Mouse (Mus musculus) MEL (cell line): Measurements from ENCODE around the gene Arpc3. TPM values are rescaled to one million over a fixed set of nuclear protein-coding genes. Genes with fewer than 3 reads are reported as not detected.

Experiments
- DNase-seq: peaks from one replicate; pipeline ENCODE4 v3.0.0; 2011; ENCODE audit warnings: low read depth, low spot score
- H3K27ac ChIP-seq: 2 replicates; pipeline ENCODE4 v1.5.1; 2012; ENCODE audit warnings: low read depth, mild to moderate bottlenecking, control low read depth, low read length, moderate library complexity; ENCODE audit not compliant: control insufficient read depth
- H3K27me3 ChIP-seq, 2 experiments: fragments of 150-350 bp in 1 of 2; sonication (generic) in 1 of 2; 2 replicates each; pipeline ENCODE4 v1.6.1; 2012; ENCODE audit warnings: low read length in 2 of 2, mild to moderate bottlenecking in 2 of 2, improper control_type of control experiment in 1 of 2, moderate library complexity in 1 of 2; ENCODE audit not compliant: insufficient read depth in 2 of 2, control insufficient read depth in 1 of 2
- H3K36me3 ChIP-seq, 2 experiments: 2 replicates each; pipeline ENCODE4 v1.6.1; 2012 to 2014; ENCODE audit warnings: low read length in 2 of 2, improper control_type of control experiment in 1 of 2, inconsistent platforms in 1 of 2, mild to moderate bottlenecking in 1 of 2; ENCODE audit not compliant: insufficient read depth in 2 of 2, control insufficient read depth in 1 of 2
- H3K4me1 ChIP-seq, 2 experiments: fragments of 150-350 bp in 1 of 2; sonication (generic) in 1 of 2; 2 replicates each; pipeline ENCODE4 v1.6.1; 2012; ENCODE audit warnings: low read length in 2 of 2, improper control_type of control experiment in 1 of 2, mild to moderate bottlenecking in 1 of 2; ENCODE audit not compliant: insufficient read depth in 2 of 2, control insufficient read depth in 1 of 2
- H3K4me3 ChIP-seq, 2 experiments: fragments of 150-350 bp in 1 of 2; sonication (generic) in 1 of 2; 2 replicates each; pipeline ENCODE4 v1.5.1; 2012; ENCODE audit warnings: low read depth in 2 of 2, low read length in 2 of 2, mild to moderate bottlenecking in 2 of 2, moderate library complexity in 2 of 2, control low read depth in 1 of 2, improper control_type of control experiment in 1 of 2; ENCODE audit not compliant: control insufficient read depth in 1 of 2, insufficient read depth in 1 of 2
- H3K79me2 ChIP-seq: 2 replicates; pipeline ENCODE4 v1.6.1; 2012; ENCODE audit warnings: mild to moderate bottlenecking, low read length, moderate library complexity; ENCODE audit not compliant: control insufficient read depth, poor library complexity, insufficient read depth
- H3K9ac ChIP-seq: 2 replicates; pipeline ENCODE4 v1.6.1; 2012; ENCODE audit warnings: low read depth, mild to moderate bottlenecking, control low read depth, low read length, moderate library complexity; ENCODE audit not compliant: control insufficient read depth, poor library complexity, severe bottlenecking
- H3K9me3 ChIP-seq: fragments of 150-350 bp; sonication (generic); replicated peaks from 2 replicates; pipeline ENCODE4 v1.6.1; 2012; ENCODE audit warnings: mild to moderate bottlenecking, low read length, improper control_type of control experiment, moderate library complexity; ENCODE audit not compliant: insufficient read depth
- CTCF ChIP-seq, 3 experiments: IDR thresholded peaks in 2 of 3; conservative IDR thresholded peaks in 1 of 3; 2 replicates each; pipeline ENCODE4 v1.5.1; 2011 to 2012; ENCODE audit warnings: low read length in 3 of 3, low read depth in 2 of 3, mild to moderate bottlenecking in 2 of 3, improper control_type of control experiment in 1 of 3, inconsistent platforms in 1 of 3, mixed read lengths in 1 of 3, moderate library complexity in 1 of 3; ENCODE audit not compliant: control insufficient read depth in 1 of 3, insufficient read depth in 1 of 3, poor library complexity in 1 of 3, severe bottlenecking in 1 of 3
- ETS1 ChIP-seq: IDR thresholded peaks from 2 replicates; pipeline ENCODE4 v1.6.1; 2012; ENCODE audit warnings: low read depth, mild to moderate bottlenecking, inconsistent platforms, low read length, improper control_type of control experiment, moderate library complexity
- GATA1 ChIP-seq: IDR thresholded peaks from 2 replicates; pipeline ENCODE4 v1.6.1; 2011; ENCODE audit warnings: low read depth, low read length, improper control_type of control experiment
- MAFK ChIP-seq: IDR thresholded peaks from 2 replicates; pipeline ENCODE4 v1.6.1; 2011; ENCODE audit warnings: low read depth, mild to moderate bottlenecking, low read length, improper control_type of control experiment, borderline replicate concordance
- MAZ ChIP-seq: IDR thresholded peaks from 2 replicates; pipeline ENCODE4 v1.6.1; 2012; ENCODE audit warnings: low read depth, mild to moderate bottlenecking, inconsistent platforms, low read length, improper control_type of control experiment
- MYB ChIP-seq: IDR thresholded peaks from 2 replicates; pipeline ENCODE4 v1.6.1; 2011; ENCODE audit warnings: mild to moderate bottlenecking, low read depth, low read length, improper control_type of control experiment
- NRF1 ChIP-seq: IDR thresholded peaks from 2 replicates; pipeline ENCODE4 v1.6.1; 2014; ENCODE audit warnings: low read depth, mild to moderate bottlenecking, inconsistent platforms, low read length, improper control_type of control experiment, moderate library complexity; ENCODE audit not compliant: poor library complexity, insufficient read depth, severe bottlenecking
- POLR2AphosphoS2 ChIP-seq: IDR thresholded peaks from 2 replicates; pipeline ENCODE4 v1.6.1; 2011; ENCODE audit warnings: low read length, improper control_type of control experiment
- RAD21 ChIP-seq: IDR thresholded peaks from 2 replicates; pipeline ENCODE4 v1.6.1; 2011; ENCODE audit warnings: mild to moderate bottlenecking, low read depth, low read length, improper control_type of control experiment
- RCOR1 ChIP-seq: IDR thresholded peaks from 2 replicates; pipeline ENCODE4 v1.6.1; 2012; ENCODE audit warnings: low read depth, mild to moderate bottlenecking, inconsistent platforms, low read length, improper control_type of control experiment
- SMC3 ChIP-seq: IDR thresholded peaks from 2 replicates; pipeline ENCODE4 v1.6.1; 2011; ENCODE audit warnings: low read depth, low read length, improper control_type of control experiment
- TAL1 ChIP-seq: IDR thresholded peaks from 2 replicates; pipeline ENCODE4 v1.6.1; 2012; ENCODE audit warnings: mild to moderate bottlenecking, inconsistent platforms, low read length, moderate library complexity, mixed read lengths
- TCF12 ChIP-seq: IDR thresholded peaks from 2 replicates; pipeline ENCODE4 v1.6.1; 2014; ENCODE audit warnings: low read depth, mild to moderate bottlenecking, inconsistent platforms, low read length, improper control_type of control experiment, moderate library complexity
- UBTF ChIP-seq: IDR thresholded peaks from 2 replicates; pipeline ENCODE4 v1.6.1; 2012; ENCODE audit warnings: low read depth, mild to moderate bottlenecking, inconsistent platforms, low read length, improper control_type of control experiment, moderate library complexity, borderline replicate concordance; ENCODE audit not compliant: insufficient read depth
- ZC3H11A ChIP-seq: IDR thresholded peaks from 2 replicates; pipeline ENCODE4 v1.6.1; 2012; ENCODE audit warnings: low read depth, mild to moderate bottlenecking, inconsistent platforms, low read length, improper control_type of control experiment
- ZKSCAN1 ChIP-seq: IDR thresholded peaks from 2 replicates; pipeline ENCODE4 v1.6.1; 2012; ENCODE audit warnings: low read depth, mild to moderate bottlenecking, inconsistent platforms, low read length, improper control_type of control experiment, moderate library complexity
- ZMIZ1 ChIP-seq: IDR thresholded peaks from 2 replicates; pipeline ENCODE4 v1.6.1; 2012; ENCODE audit warnings: low read depth, mild to moderate bottlenecking, inconsistent platforms, low read length, improper control_type of control experiment, moderate library complexity
- polyA plus RNA-seq, 2 experiments: library from polyadenylated mRNA; stranded (reverse) in 1 of 2; unstranded in 1 of 2; fragments of >175 nt in 1 of 2; fragments of >200 nt in 1 of 2; gene quantifications; 2 replicates each; pipeline versions ENCODE4 v1.2.1 to v1.2.4; 2012; ENCODE audit warnings: low replicate concordance in 2 of 2, low read depth in 1 of 2; ENCODE audit not compliant: insufficient read length in 2 of 2, insufficient read depth in 1 of 2, missing spikeins in 1 of 2
- total RNA-seq: library from RNA; depleted of rRNA; stranded (reverse); fragments of 300-350 nt; gene quantifications from 2 replicates; pipeline ENCODE4 v1.2.3, GENCODE M21; 2012

Gene Arpc3
- total and polyA plus RNA-seq, 3 experiments, result 365 to 1,109 (median 433) TPM

GRCm38 (mm10) chr5:122430036-122430775 is 38.5 kb downstream of the Arpc3 start:
- peaks cover 5% of the 10 kb centered on the region for H3K79me2 ChIP-seq
- no peak overlapping the region for H3K27ac ChIP-seq
- DNase-seq, result peak; percentile 34
- H3K4me3 ChIP-seq, result no peak overlapping the region
- H3K36me3 ChIP-seq, result peaks cover 0 to 40% of the 10 kb centered on the region in 2 experiments; a peak in 2 of 4 replicates
- H3K4me1 ChIP-seq, result no peaks in the 10 kb centered on the region
- H3K9ac ChIP-seq, result no peak overlapping the region
- TF ChIP-seq NRF1 (no peak), UBTF (no peak), TCF12 (no peak), ZC3H11A (no peak), ZKSCAN1 (no peak), MYB (no peak), ZMIZ1 (no peak)
- TF ChIP-seq, all 39 proteins: peak for 0
- no peaks in the 10 kb centered on the region for H3K27me3 ChIP-seq
- no peaks in the 10 kb centered on the region for H3K9me3 ChIP-seq

GRCm38 (mm10) chr5:122431221-122431620 is 39.5 kb downstream of the Arpc3 start:
- peaks cover 0 to 42% of the 10 kb centered on the region in 2 experiments; a peak in 2 of 4 replicates for H3K36me3 ChIP-seq
- H3K27ac ChIP-seq, result no peak overlapping the region
- DNase-seq, result no peak
- H3K27me3 ChIP-seq, result no peaks in the 10 kb centered on the region
- no peaks in the 10 kb centered on the region for H3K4me1 ChIP-seq
- TF ChIP-seq ZC3H11A (no peak), GATA1 (no peak), ETS1 (no peak)
- no peak overlapping the region for H3K9ac ChIP-seq
- no peaks in the 10 kb centered on the region for H3K9me3 ChIP-seq
- H3K79me2 ChIP-seq, result peaks cover 3% of the 10 kb centered on the region; the same call in 1 of the 2 replicates
- H3K4me3 ChIP-seq, result no peak overlapping the region

- peak; percentile 45 for DNase-seq
- no peak for TF ChIP-seq RCOR1
- TF ChIP-seq GATA1, result no peak
- peak; percentile 19 to 44 (median 34); a peak in 5 of 6 replicates for TF ChIP-seq CTCF (IDR thresholded peaks at IDR 0.05 in 2 of 3, conservative IDR thresholded peaks at IDR 0.05 in 1 of 3; ENCODE audit: control insufficient read depth in 1 of 3, insufficient read depth in 1 of 3, low read depth in 2 of 3, low read length in 3 of 3, poor library complexity in 1 of 3, severe bottlenecking in 1 of 3)
- no peak for TF ChIP-seq POLR2AphosphoS2
- TF ChIP-seq RAD21, result peak; percentile 17
- no peak for TF ChIP-seq TAL1
- TF ChIP-seq MAFK, result no peak
- peak; percentile 49 for TF ChIP-seq SMC3
- TF ChIP-seq MAZ, result no peak
- no peak for TF ChIP-seq TCF12
These were observed 42.9 kb downstream of the Arpc3 start for GRCm38 (mm10) chr5:122434541-122434940.

More at GRCm38 (mm10) chr5:122434541-122434940, 42.9 kb downstream of the Arpc3 start:
- Histone ChIP-seq H3K9me3 (no peaks in the 10 kb centered on the region), H3K4me3 (no peak overlapping the region), H3K79me2 (no peaks in the 10 kb centered on the region), H3K27me3 (no peaks in the 10 kb centered on the region), H3K27ac (no peak overlapping the region), H3K4me1 (no peaks in the 10 kb centered on the region), H3K36me3 (peaks cover 0 to 43% of the 10 kb centered on the region in 2 experiments; a peak in 2 of 4 replicates), H3K9ac (no peak overlapping the region)
